Mouse (Mus musculus) embryonic facial prominence, embryonic 15.5 days (tissue): ENCODE measurements at regions not wholly inside any gene's neighbourhood (a gene's known extent, or its start where the extent isn't known, plus 50 kb on each side); places are given as distances from the start of the nearest gene placed in this dataset.

Experiments
- ATAC-seq: fragments of 200-750 bp; cut with Nextera tagmentation; 2 replicates; pipeline ENCODE4 v1.8.0; 2017; ENCODE audit warnings: low read depth, moderate TSS enrichment; ENCODE audit not compliant: insufficient number of reproducible peaks, low FRiP score, low TSS enrichment
- H3K27ac ChIP-seq: fragments of 300-500 bp; sonication (generic); replicated peaks from 2 replicates; pipeline ENCODE4 v1.5.1; 2015; ENCODE audit warnings: mild to moderate bottlenecking, inconsistent platforms
- H3K27me3 ChIP-seq: fragments of 300-500 bp; sonication (generic); 2 replicates; pipeline ENCODE4 v1.6.1; 2015; ENCODE audit warnings: inconsistent platforms
- H3K36me3 ChIP-seq: fragments of 300-500 bp; sonication (generic); 2 replicates; pipeline ENCODE4 v1.6.1; 2015; ENCODE audit warnings: mild to moderate bottlenecking, inconsistent platforms
- H3K4me1 ChIP-seq: fragments of 300-500 bp; sonication (generic); 2 replicates; pipeline ENCODE4 v1.6.1; 2015; ENCODE audit warnings: inconsistent platforms
- H3K4me2 ChIP-seq: fragments of 300-500 bp; sonication (generic); replicated peaks from 2 replicates; pipeline ENCODE4 v1.6.1; 2015; ENCODE audit warnings: mild to moderate bottlenecking, inconsistent platforms
- H3K4me3 ChIP-seq: fragments of 300-500 bp; sonication (generic); replicated peaks from 2 replicates; pipeline ENCODE4 v1.5.1; 2015; ENCODE audit warnings: mild to moderate bottlenecking, inconsistent platforms
- H3K9ac ChIP-seq: fragments of 300-500 bp; sonication (generic); 2 replicates; pipeline ENCODE4 v1.6.1; 2015; ENCODE audit warnings: inconsistent platforms
- H3K9me3 ChIP-seq: fragments of 300-500 bp; sonication (generic); replicated peaks from 2 replicates; pipeline ENCODE4 v1.6.1; 2016; ENCODE audit warnings: inconsistent platforms
- WGBS: fragments of 180-500 bp; shearing (Covaris S2); methylation state at CpG from one replicate; pipeline ENCODE4 v1.1.7; 2015; 5-methylcytosine and 5-hydroxymethylcytosine counted together

GRCm38 (mm10) chr7:133521936-133522335 lies 80.0 kb downstream of the Tex36 start:
- no peaks in the 10 kb centered on the region for H3K9me3 ChIP-seq
- H3K27ac ChIP-seq = no peak overlapping the region
- 71% methylated on average over 3 of the region's 3 CpGs for WGBS
- no peaks in the 10 kb centered on the region for H3K36me3 ChIP-seq
- H3K4me3 ChIP-seq = no peak overlapping the region
- H3K4me2 ChIP-seq = no peak overlapping the region
- no peaks in the 10 kb centered on the region for H3K27me3 ChIP-seq
- no peaks in the 10 kb centered on the region; the same call in 1 of the 2 replicates for H3K4me1 ChIP-seq
- no peak for ATAC-seq
- H3K9ac ChIP-seq = no peak overlapping the region

GRCm38 (mm10) chr7:133518926-133519325 lies 83.0 kb downstream of the Tex36 start:
- no peak for ATAC-seq
- Histone ChIP-seq H3K9ac (no peak overlapping the region), H3K4me1 (no peaks in the 10 kb centered on the region; the same call in 1 of the 2 replicates), H3K36me3 (no peaks in the 10 kb centered on the region), H3K9me3 (no peaks in the 10 kb centered on the region), H3K4me3 (no peak overlapping the region), H3K4me2 (no peak overlapping the region), H3K27ac (no peak overlapping the region), H3K27me3 (no peaks in the 10 kb centered on the region)
- WGBS = 79% methylated on average over 3 of the region's 3 CpGs

GRCm38 (mm10) chr7:133517576-133517975 lies 84.4 kb downstream of the Tex36 start:
- Histone ChIP-seq H3K27me3 (no peaks in the 10 kb centered on the region), H3K9me3 (no peaks in the 10 kb centered on the region), H3K27ac (no peak overlapping the region), H3K4me1 (no peaks in the 10 kb centered on the region; the same call in 1 of the 2 replicates), H3K4me2 (no peak overlapping the region), H3K4me3 (no peak overlapping the region), H3K36me3 (no peaks in the 10 kb centered on the region), H3K9ac (no peak overlapping the region)
- no peak for ATAC-seq
- WGBS = 83% methylated on average over 5 of the region's 5 CpGs

GRCm38 (mm10) chr7:133510926-133511325 lies 91.0 kb downstream of the Tex36 start:
- H3K4me3 ChIP-seq = no peak overlapping the region
- H3K36me3 ChIP-seq = no peaks in the 10 kb centered on the region
- no peak overlapping the region for H3K9ac ChIP-seq
- no peaks in the 10 kb centered on the region for H3K27me3 ChIP-seq
- H3K4me2 ChIP-seq = no peak overlapping the region
- H3K4me1 ChIP-seq = no peaks in the 10 kb centered on the region
- H3K27ac ChIP-seq = no peak overlapping the region
- H3K9me3 ChIP-seq = 0 out of 2 replicates have a peak, but pooled peaks cover 4% of the 10 kb centered on the region
- no peak for ATAC-seq
- WGBS = 47% methylated on average over 5 of the region's 5 CpGs

GRCm38 (mm10) chr7:133509486-133509885 lies 92.5 kb downstream of the Tex36 start:
- H3K36me3 ChIP-seq = no peaks in the 10 kb centered on the region
- no peaks in the 10 kb centered on the region for H3K27me3 ChIP-seq
- no peaks in the 10 kb centered on the region for H3K4me1 ChIP-seq
- 0 out of 2 replicates have a peak, but pooled peaks cover 4% of the 10 kb centered on the region for H3K9me3 ChIP-seq
- H3K9ac ChIP-seq = no peak overlapping the region
- H3K4me3 ChIP-seq = no peak overlapping the region
- no peak for ATAC-seq
- no peak overlapping the region for H3K4me2 ChIP-seq
- 41% methylated on average over 4 of the region's 4 CpGs for WGBS
- no peak overlapping the region for H3K27ac ChIP-seq

- ATAC-seq = no peak
- Histone ChIP-seq H3K4me1 (no peaks in the 10 kb centered on the region), H3K27ac (no peak overlapping the region), H3K9ac (no peak overlapping the region), H3K36me3 (no peaks in the 10 kb centered on the region), H3K27me3 (no peaks in the 10 kb centered on the region), H3K4me2 (no peak overlapping the region), H3K9me3 (0 out of 2 replicates have a peak, but pooled peaks cover 4% of the 10 kb centered on the region), H3K4me3 (no peak overlapping the region)
- 57% methylated on average over 11 of the region's 11 CpGs for WGBS
These were observed 93.5 kb downstream of the Tex36 start for GRCm38 (mm10) chr7:133508370-133509012.

- Histone ChIP-seq H3K4me2 (no peak overlapping the region), H3K4me1 (no peaks in the 10 kb centered on the region), H3K4me3 (no peak overlapping the region), H3K36me3 (no peaks in the 10 kb centered on the region), H3K9me3 (0 out of 2 replicates have a peak, but pooled peaks cover 4% of the 10 kb centered on the region), H3K9ac (no peak overlapping the region), H3K27ac (no peak overlapping the region), H3K27me3 (peaks cover 8% of the 10 kb centered on the region; the same call in 1 of the 2 replicates)
- no peak for ATAC-seq
- WGBS = 85% methylated on average over 2 of the region's 2 CpGs
These were observed 96.3 kb downstream of the Tex36 start for GRCm38 (mm10) chr7:133505628-133506027.

GRCm38 (mm10) chr7:133503946-133504345 lies 98.0 kb downstream of the Tex36 start:
- H3K4me2 ChIP-seq = no peak overlapping the region
- H3K9ac ChIP-seq = no peak overlapping the region
- no peak overlapping the region for H3K27ac ChIP-seq
- no peak overlapping the region for H3K4me3 ChIP-seq
- WGBS = 79% methylated on average over 5 of the region's 5 CpGs
- no peaks in the 10 kb centered on the region for H3K36me3 ChIP-seq
- 0 out of 2 replicates have a peak, but pooled peaks cover 4% of the 10 kb centered on the region for H3K9me3 ChIP-seq
- no peaks in the 10 kb centered on the region for H3K4me1 ChIP-seq
- ATAC-seq = no peak
- H3K27me3 ChIP-seq = peaks cover 18% of the 10 kb centered on the region; the same call in 1 of the 2 replicates

- no peak overlapping the region for H3K27ac ChIP-seq
- no peak overlapping the region for H3K4me3 ChIP-seq
- WGBS = 45% methylated on average over 4 of the region's 4 CpGs
- no peaks in the 10 kb centered on the region for H3K4me1 ChIP-seq
- ATAC-seq = no peak
- H3K9ac ChIP-seq = no peak overlapping the region
- 0 out of 2 replicates have a peak, but pooled peaks cover 4% of the 10 kb centered on the region for H3K9me3 ChIP-seq
- H3K36me3 ChIP-seq = no peaks in the 10 kb centered on the region
- no peak overlapping the region for H3K4me2 ChIP-seq
- peaks cover 18% of the 10 kb centered on the region; the same call in 1 of the 2 replicates for H3K27me3 ChIP-seq
These were observed 99.2 kb downstream of the Tex36 start for GRCm38 (mm10) chr7:133502731-133503130.

GRCm38 (mm10) chr7:133497551-133497950 lies 104.4 kb downstream of the Tex36 start:
- no peak for ATAC-seq
- 93% methylated on average over 3 of the region's 3 CpGs for WGBS
- Histone ChIP-seq H3K27me3 (peaks cover 18% of the 10 kb centered on the region; the same call in 1 of the 2 replicates), H3K4me2 (no peak overlapping the region), H3K9me3 (no peaks in the 10 kb centered on the region), H3K36me3 (no peaks in the 10 kb centered on the region), H3K27ac (no peak overlapping the region), H3K4me1 (peaks cover 33% of the 10 kb centered on the region), H3K4me3 (no peak overlapping the region), H3K9ac (no peak overlapping the region)

- Histone ChIP-seq H3K9ac (no peak overlapping the region), H3K4me2 (peak overlapping the region; percentile 21; the same call in 1 of the 2 replicates), H3K27me3 (peaks cover 10% of the 10 kb centered on the region; the same call in 1 of the 2 replicates), H3K27ac (peak overlapping the region; percentile 80), H3K4me1 (peaks cover 43% of the 10 kb centered on the region), H3K9me3 (no peaks in the 10 kb centered on the region), H3K4me3 (no peak overlapping the region), H3K36me3 (no peaks in the 10 kb centered on the region)
- WGBS = 25% methylated on average over 8 of the region's 8 CpGs
- peak; percentile 46 for ATAC-seq
These were observed 106.9 kb downstream of the Tex36 start for GRCm38 (mm10) chr7:133494982-133495550.
